Mouse (Mus musculus) limb, embryonic 11.5 days (tissue): Measurements from ENCODE around the gene Gm33543. TPM values are rescaled to one million over a fixed set of nuclear protein-coding genes. Genes with fewer than 3 reads are reported as not detected.

Source experiments
- ATAC-seq: fragments of 200-750 bp; cut with Nextera tagmentation; 2 replicates; pipeline ENCODE4 v1.8.0; 2017; ENCODE audit warnings: low read depth; ENCODE audit not compliant: insufficient number of reproducible peaks, low FRiP score, low TSS enrichment
- DNase-seq: peaks from one replicate; pipeline ENCODE4 v3.0.0-alpha.2; 2015; ENCODE audit warnings: low spot score
- H3K27ac ChIP-seq: fragments of 300-500 bp; sonication (generic); replicated peaks from 2 replicates; pipeline ENCODE4 v1.5.1; 2014; ENCODE audit warnings: low read depth, mild to moderate bottlenecking, low read length
- H3K27me3 ChIP-seq: fragments of 300-500 bp; sonication (generic); 2 replicates; pipeline ENCODE4 v1.6.1; 2014; ENCODE audit warnings: mild to moderate bottlenecking, low read length, mixed read lengths; ENCODE audit not compliant: control insufficient read depth, insufficient read depth
- H3K36me3 ChIP-seq: fragments of 300-500 bp; sonication (generic); 2 replicates; pipeline ENCODE4 v1.6.1; 2014; ENCODE audit warnings: mild to moderate bottlenecking, low read length, moderate library complexity, mixed read lengths; ENCODE audit not compliant: control insufficient read depth, insufficient read depth
- H3K4me1 ChIP-seq: fragments of 300-500 bp; sonication (generic); 2 replicates; pipeline ENCODE4 v1.6.1; 2014; ENCODE audit warnings: low read length, mixed read lengths; ENCODE audit not compliant: control insufficient read depth, insufficient read depth
- H3K4me2 ChIP-seq: fragments of 300-500 bp; sonication (generic); 2 replicates; pipeline ENCODE4 v1.6.1; 2014; ENCODE audit warnings: low read depth, mild to moderate bottlenecking, moderate library complexity; ENCODE audit not compliant: severe bottlenecking
- H3K4me3 ChIP-seq: fragments of 300-500 bp; sonication (generic); 2 replicates; pipeline ENCODE4 v1.5.1; 2014; ENCODE audit warnings: low read depth, low read length
- H3K9ac ChIP-seq: fragments of 300-500 bp; sonication (generic); 2 replicates; pipeline ENCODE4 v1.6.1; 2014; ENCODE audit warnings: mild to moderate bottlenecking, low read length
- H3K9me3 ChIP-seq: fragments of 300-500 bp; sonication (generic); 2 replicates; pipeline ENCODE4 v1.6.1; 2016; ENCODE audit warnings: low read length; ENCODE audit not compliant: control insufficient read depth
- WGBS: fragments of 180-500 bp; shearing (Covaris S2); extraction: QIAGEN DNeasy Blood & Tissue Kit; methylation state at CpG from one replicate; pipeline ENCODE4 v1.1.7; 2014; 5-methylcytosine and 5-hydroxymethylcytosine counted together
- polyA plus RNA-seq: library from polyadenylated mRNA; unstranded; fragments of >200 nt; fragmentation: Nextera tagmentation; extraction: Ambion mirVana; gene quantifications from 2 replicates; pipeline ENCODE4 v1.2.1, GENCODE M21; 2014

Gene Gm33543
- 0.21 TPM in 1 of 2 replicates, not detected in the other for polyA plus RNA-seq

DNA sequence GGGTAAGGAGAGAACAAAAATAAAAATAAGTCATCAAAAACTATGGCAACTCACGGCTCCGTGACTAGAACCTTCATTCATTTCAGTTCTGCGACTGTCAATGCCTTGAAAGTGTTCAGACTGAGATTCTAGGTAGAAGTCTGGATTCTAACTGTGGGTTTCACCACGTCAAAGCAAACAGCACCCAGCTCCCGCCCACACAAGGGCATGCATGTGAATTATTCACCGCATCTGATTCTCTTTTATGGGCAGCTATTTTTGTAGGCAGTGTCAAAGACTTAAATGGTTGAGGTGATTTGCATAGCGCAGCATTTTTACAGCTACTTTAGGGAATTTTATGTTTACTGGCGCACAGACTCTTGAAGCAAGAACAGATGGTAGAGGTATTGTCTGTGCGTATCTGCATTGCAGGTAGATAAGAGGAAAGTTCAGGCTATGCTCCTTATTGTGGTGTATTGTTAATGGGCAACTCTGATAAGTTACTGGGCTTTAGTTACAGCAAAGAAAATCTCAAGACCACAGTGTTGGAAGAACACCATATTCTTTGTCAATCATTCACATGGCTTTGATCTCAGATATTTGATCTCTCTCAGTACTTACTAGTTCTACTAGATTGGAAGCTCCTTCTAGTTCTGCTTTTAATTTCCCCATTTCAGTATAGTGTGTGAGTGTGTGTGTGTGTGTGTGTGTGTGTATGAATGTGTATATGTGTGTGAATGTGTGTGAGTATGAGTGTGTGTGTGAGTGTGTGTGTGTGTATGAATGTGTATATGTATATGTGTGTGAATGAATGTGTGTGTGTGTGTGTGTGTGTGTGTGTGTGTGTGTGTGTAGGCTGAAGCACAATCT lies at the start of gene Gm33543:
TSS of gene Gm33543 (minus strand) at position 142 of the 849 bp plus-strand sequence.
- H3K9me3 ChIP-seq: no peaks in the 10 kb centered on the region
- H3K9ac ChIP-seq: no peak within 1 kb of the TSS
- H3K4me1 ChIP-seq: no peaks in the 10 kb centered on the region
- H3K36me3 ChIP-seq: no peaks in the 10 kb centered on the region
- H3K27me3 ChIP-seq: no peaks in the 10 kb centered on the region
- 81% methylated on average over 9 of the region's 9 CpGs for WGBS
- no peak within 1 kb of the TSS for H3K4me2 ChIP-seq
- DNase-seq (no peak), ATAC-seq (no peak)
- no peak within 1 kb of the TSS for H3K4me3 ChIP-seq
- H3K27ac ChIP-seq: no peak within 1 kb of the TSS

DNA sequence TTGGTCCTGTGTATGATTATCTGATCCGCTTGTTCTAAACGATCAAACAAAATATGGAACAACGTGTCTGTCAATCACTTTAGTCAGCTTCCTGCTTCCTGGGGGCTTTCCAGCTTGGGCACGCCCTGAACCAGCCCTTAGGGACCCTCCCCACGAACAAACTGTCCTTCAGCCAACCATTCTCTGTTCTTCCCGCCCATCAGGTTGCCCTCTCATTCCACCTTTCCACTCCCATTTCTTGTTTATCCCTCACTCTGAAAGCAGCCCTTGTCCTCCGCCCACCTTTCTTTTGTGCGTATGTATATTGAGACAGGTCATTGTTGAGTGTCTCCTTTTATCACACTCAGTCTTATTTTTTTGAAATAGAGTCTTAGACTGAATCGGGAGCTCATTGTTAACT lies 49.4 kb upstream of the Gm33543 start:
- ATAC-seq: no peak
- H3K27ac ChIP-seq: no peak overlapping the region
- WGBS: 84% methylated on average over 9 of the region's 9 CpGs
- H3K9me3 ChIP-seq: no peaks in the 10 kb centered on the region
- no peak overlapping the region for H3K4me2 ChIP-seq
- no peak overlapping the region for H3K9ac ChIP-seq
- H3K4me1 ChIP-seq: no peaks in the 10 kb centered on the region
- no peaks in the 10 kb centered on the region for H3K27me3 ChIP-seq
- DNase-seq: no peak
- H3K36me3 ChIP-seq: no peaks in the 10 kb centered on the region
- no peak overlapping the region for H3K4me3 ChIP-seq

DNA sequence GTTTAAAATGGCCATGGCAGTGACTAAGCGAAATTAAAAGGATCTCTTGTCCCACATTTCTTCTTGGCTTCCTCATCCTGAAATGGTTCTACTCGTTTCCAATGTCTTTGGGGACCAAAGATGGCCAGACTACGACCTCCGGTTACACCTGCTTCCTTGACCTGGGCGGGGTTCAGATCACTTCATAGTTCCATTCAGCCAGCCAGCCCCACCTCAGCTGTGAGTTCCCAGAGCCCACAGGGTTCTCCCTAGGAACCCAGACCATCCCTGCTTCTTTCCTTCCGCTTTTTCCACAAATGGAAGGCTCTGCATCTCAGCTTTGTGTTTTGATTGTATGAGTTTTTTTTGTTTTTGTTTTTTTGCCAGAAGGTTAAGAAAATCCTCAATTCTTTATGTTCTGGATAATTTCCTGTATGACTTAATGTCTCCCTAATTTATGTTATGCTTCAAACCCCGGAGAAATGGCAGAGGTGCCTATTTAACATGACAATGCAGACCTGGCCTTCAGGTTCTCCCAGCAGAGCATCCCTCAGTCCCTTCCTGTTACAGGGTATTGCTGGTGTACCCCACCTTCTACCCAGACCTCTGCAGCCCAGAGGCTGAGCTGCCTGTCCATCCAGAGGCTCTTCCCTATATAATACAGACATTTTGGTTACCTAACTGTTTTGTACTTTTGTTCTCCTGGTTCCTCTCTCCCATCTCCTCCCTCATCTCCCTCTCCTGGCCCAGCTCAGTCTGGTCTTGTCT lies 48.7 kb upstream of the Gm33543 start:
- Histone ChIP-seq H3K36me3 (no peaks in the 10 kb centered on the region), H3K27me3 (no peaks in the 10 kb centered on the region), H3K4me1 (no peaks in the 10 kb centered on the region), H3K9me3 (no peaks in the 10 kb centered on the region), H3K4me3 (no peak overlapping the region), H3K9ac (no peak overlapping the region), H3K4me2 (no peak overlapping the region), H3K27ac (no peak overlapping the region)
- no peak for ATAC-seq
- WGBS: 76% methylated on average over 7 of the region's 7 CpGs
- DNase-seq: no peak

DNA sequence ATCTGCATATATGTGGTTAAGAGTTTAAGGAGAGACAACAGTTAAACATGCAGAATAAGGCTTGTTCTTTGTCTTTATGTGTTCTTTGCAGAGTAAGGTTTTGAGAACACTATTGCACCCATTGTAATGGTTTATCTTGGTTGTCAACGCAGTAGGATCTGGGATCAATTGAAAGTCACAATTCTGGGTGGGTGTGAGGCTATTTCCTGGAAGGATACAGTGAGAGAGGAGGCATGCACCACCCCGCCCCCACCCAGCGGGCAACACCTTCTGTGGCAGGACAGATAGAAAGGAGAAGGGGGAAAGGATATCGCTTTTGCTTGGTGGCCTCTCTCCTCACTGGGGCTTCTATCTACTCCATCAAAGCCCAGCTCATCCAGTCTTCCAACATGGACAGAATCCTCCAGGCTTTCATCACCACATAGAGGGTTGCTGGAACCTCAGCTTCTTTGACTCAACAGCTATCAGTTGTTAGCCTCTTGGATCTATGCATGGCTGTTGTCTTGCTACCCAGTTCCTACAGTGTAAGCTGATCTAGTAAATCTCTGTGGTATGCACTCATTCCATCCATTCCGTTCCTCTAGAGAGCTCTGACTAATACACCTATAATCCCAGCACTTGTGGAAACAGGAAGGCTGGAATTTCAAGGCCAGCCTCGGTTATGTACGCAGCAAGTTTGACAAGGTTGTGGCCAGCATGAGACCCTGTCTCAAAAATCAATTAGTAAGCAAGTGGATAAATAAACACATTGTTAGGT lies 41.2 kb upstream of the Gm33543 start:
- Histone ChIP-seq H3K36me3 (no peaks in the 10 kb centered on the region), H3K4me2 (no peak overlapping the region), H3K4me3 (no peak overlapping the region), H3K27me3 (no peaks in the 10 kb centered on the region), H3K9ac (no peak overlapping the region), H3K27ac (no peak overlapping the region), H3K9me3 (no peaks in the 10 kb centered on the region), H3K4me1 (no peaks in the 10 kb centered on the region)
- DNase-seq (no peak), ATAC-seq (no peak)
- WGBS: 82% methylated on average over 7 of the region's 7 CpGs

DNA sequence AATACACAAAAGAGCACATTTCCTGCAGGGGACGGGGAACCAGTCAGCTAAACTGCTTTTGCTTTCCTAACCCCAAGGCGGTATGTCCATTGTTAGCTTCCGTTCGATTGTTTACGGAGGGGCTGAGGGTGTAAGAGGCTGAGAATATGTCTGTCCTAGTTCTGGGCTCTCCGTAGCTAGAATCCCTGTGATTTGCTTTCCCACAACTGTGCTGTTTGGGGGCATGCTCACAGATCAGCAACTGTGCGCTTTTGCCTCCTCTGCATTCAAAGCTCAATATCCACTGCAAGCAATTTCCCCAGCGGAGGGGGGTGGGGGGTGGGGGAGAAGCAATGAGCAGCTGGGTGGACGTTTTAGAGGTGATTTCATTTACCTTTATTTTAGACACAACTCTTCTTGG lies 39.3 kb upstream of the Gm33543 start:
- Histone ChIP-seq H3K27ac (no peak overlapping the region), H3K9ac (no peak overlapping the region), H3K36me3 (no peaks in the 10 kb centered on the region), H3K4me2 (no peak overlapping the region), H3K4me1 (no peaks in the 10 kb centered on the region), H3K9me3 (no peaks in the 10 kb centered on the region), H3K4me3 (no peak overlapping the region), H3K27me3 (no peaks in the 10 kb centered on the region)
- no peak for ATAC-seq
- no peak for DNase-seq
- WGBS: 81% methylated on average over 9 of the region's 9 CpGs

DNA sequence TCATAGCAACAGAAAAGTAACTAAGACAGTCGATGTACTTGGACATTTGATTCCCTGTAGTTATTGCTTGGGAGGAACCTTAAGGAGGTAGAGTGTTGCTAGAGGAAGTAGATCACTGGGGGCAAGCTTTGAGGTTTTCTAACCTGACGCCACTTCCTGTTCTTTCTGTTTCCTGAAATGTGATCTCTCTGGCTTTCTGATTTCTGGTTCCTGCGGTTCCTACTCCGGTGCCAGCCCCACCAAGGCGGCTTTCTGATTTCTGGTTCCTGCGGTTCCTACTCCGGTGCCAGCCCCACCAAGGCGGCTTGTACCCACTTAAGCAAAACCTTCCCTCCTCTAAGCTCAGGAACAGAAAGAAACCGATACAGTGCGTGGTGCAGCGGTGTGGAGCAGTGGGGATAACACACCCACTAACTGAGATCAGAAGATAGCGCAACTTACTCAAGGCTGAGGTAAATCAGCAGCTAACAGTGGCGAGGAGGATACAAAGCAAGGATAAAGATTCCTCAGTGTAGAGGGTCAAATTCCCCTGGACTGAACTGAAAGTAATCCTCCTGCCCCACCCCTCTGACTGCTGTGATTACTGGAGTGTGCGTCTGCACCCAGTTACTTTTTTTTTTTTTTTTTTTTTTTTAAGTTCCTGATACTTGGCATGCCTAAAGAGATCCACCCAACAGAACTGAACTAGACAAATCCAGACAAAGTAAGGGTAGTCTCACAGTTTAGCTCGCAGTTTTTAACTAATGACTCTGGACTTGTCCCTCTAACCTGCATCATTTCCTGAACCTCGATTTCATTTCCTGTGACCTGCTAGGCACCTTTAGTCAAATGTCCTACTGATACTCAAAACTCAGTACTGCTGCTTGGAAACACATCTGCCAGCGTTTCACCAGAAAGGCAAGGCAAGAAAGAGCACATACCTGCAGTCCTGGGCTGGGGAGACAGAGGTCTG lies 37.5 kb upstream of the Gm33543 start:
- WGBS: 86% methylated on average over 17 of the region's 17 CpGs
- H3K4me2 ChIP-seq: no peak overlapping the region

DNA sequence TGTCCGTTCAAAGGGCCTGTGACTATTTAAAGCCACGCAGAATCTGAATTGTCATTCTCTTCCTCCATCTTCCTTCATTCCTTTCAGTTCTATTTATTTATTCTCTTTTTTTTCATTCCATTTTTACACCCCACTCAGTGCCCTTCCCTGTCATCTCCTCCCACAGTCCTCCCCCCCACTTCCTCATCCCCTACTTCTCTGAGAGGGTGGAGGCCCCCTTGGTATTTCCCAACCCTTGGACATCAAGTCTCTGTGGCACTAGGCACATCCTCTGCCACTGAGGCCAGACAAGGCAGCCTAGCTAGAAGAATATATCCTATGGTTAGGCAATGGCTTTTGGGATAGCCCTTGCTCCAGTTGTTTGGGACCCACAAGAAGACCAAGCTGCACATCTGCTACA lies 28.1 kb upstream of the Gm33543 start:
- no peak for ATAC-seq
- WGBS: 97% methylated on average over 2 of the region's 2 CpGs

More for the DNA sequence above, 37.5 kb upstream of the Gm33543 start:
- H3K27ac ChIP-seq: no peak overlapping the region
- no peaks in the 10 kb centered on the region for H3K36me3 ChIP-seq
- DNase-seq (no peak), ATAC-seq (no peak)
- H3K9ac ChIP-seq: no peak overlapping the region
- no peak overlapping the region for H3K4me3 ChIP-seq
- no peaks in the 10 kb centered on the region for H3K27me3 ChIP-seq
- H3K9me3 ChIP-seq: no peaks in the 10 kb centered on the region
- H3K4me1 ChIP-seq: no peaks in the 10 kb centered on the region

More for the DNA sequence above, 28.1 kb upstream of the Gm33543 start:
- Histone ChIP-seq H3K4me3 (no peak overlapping the region), H3K4me1 (no peaks in the 10 kb centered on the region), H3K36me3 (no peaks in the 10 kb centered on the region), H3K9me3 (no peaks in the 10 kb centered on the region), H3K27me3 (no peaks in the 10 kb centered on the region), H3K9ac (no peak overlapping the region), H3K4me2 (no peak overlapping the region), H3K27ac (no peak overlapping the region)
- no peak for DNase-seq
